In genomic region chr11:50376156-50376790, GRCm38 (mm10) we compare ENCODE assay signal across 8 mouse cellular contexts. TPM values are rescaled to one million over a fixed set of nuclear protein-coding genes. Genes with fewer than 3 reads are reported as not detected.
DNase-seq lines count a peak whose midpoint lies in the region; ATAC-seq and TF ChIP-seq lines count a peak whose summit lies in the region.

No protein-coding gene starts in this region.

- peak overlapping the region; percentile 96 for H3K4me2 ChIP-seq in lung, postnatal 0 days (replicated peaks; ENCODE audit: low read depth, low read length)
- peak overlapping the region; percentile 98 for H3K4me2 ChIP-seq in forebrain, embryonic 11.5 days (ENCODE audit: low read depth, low read length, severe bottlenecking)
- peak overlapping the region; percentile 94 for H3K4me2 ChIP-seq in liver, embryonic 12.5 days

- no peak for ATAC-seq in lung, postnatal 0 days
- no peak for ATAC-seq in forebrain, embryonic 11.5 days (replicated peaks; ENCODE audit: low FRiP score)
- no peak for ATAC-seq in liver, embryonic 12.5 days
- ATAC-seq in megakaryocyte-erythroid progenitor cell, adult 5-6 weeks (replicated peaks; ENCODE audit: low FRiP score, low TSS enrichment, poor library complexity, severe bottlenecking) = no peak

- TF ChIP-seq EP300 in lung, postnatal 0 days (IDR thresholded peaks at IDR 0.05) = no peak

- H3K27me3 ChIP-seq in lung, postnatal 0 days (replicated peaks; ENCODE audit: insufficient read depth, low read length) = no peaks in the 10 kb centered on the region
- H3K27me3 ChIP-seq in forebrain, embryonic 11.5 days (ENCODE audit: control insufficient read depth, insufficient read depth, low read length) = no peaks in the 10 kb centered on the region
- no peaks in the 10 kb centered on the region for H3K27me3 ChIP-seq in liver, embryonic 12.5 days (replicated peaks)

- peak overlapping the region; percentile 96 for H3K27ac ChIP-seq in lung, postnatal 0 days (ENCODE audit: low read length)
- peak overlapping the region; percentile 99 for H3K27ac ChIP-seq in forebrain, embryonic 11.5 days (ENCODE audit: low read depth, low read length)
- H3K27ac ChIP-seq in liver, embryonic 12.5 days = peak overlapping the region; percentile 100

- H3K9ac ChIP-seq in lung, postnatal 0 days (replicated peaks; ENCODE audit: low read depth) = peak overlapping the region; percentile 74
- H3K9ac ChIP-seq in forebrain, embryonic 11.5 days (ENCODE audit: low read length) = peak overlapping the region; percentile 100
- peak overlapping the region; percentile 88 for H3K9ac ChIP-seq in liver, embryonic 12.5 days

- H3K4me3 ChIP-seq in lung, postnatal 0 days (ENCODE audit: low read depth, low read length) = peak overlapping the region; percentile 70; the same call in 1 of the 2 replicates
- H3K4me3 ChIP-seq in forebrain, embryonic 11.5 days (ENCODE audit: low read depth, low read length) = peak overlapping the region; percentile 95
- peak overlapping the region; percentile 97 for H3K4me3 ChIP-seq in liver, embryonic 12.5 days

- peaks cover 4% of the 10 kb centered on the region; the same call in 1 of the 2 replicates for H3K4me1 ChIP-seq in lung, postnatal 0 days (ENCODE audit: insufficient read depth, low read depth, low read length)
- H3K4me1 ChIP-seq in forebrain, embryonic 11.5 days (replicated peaks; ENCODE audit: control insufficient read depth, insufficient read depth, low read length) = peaks cover 19% of the 10 kb centered on the region
- H3K4me1 ChIP-seq in liver, embryonic 12.5 days = peaks cover 36% of the 10 kb centered on the region

- WGBS in lung, postnatal 0 days = 25% methylated on average over 10 of the region's 10 CpGs
- 21% methylated on average over 10 of the region's 10 CpGs for WGBS in forebrain, embryonic 11.5 days
- 29% methylated on average over 10 of the region's 10 CpGs for WGBS in liver, embryonic 12.5 days (ENCODE audit: insufficient replicate concordance)

- H3K36me3 ChIP-seq in lung, postnatal 0 days (ENCODE audit: insufficient read depth, low read length) = no peaks in the 10 kb centered on the region
- H3K36me3 ChIP-seq in forebrain, embryonic 11.5 days (ENCODE audit: control insufficient read depth, insufficient read depth, low read length) = peaks cover 4% of the 10 kb centered on the region; the same call in 1 of the 2 replicates
- H3K36me3 ChIP-seq in liver, embryonic 12.5 days = peaks cover 19% of the 10 kb centered on the region

- no peak for TF ChIP-seq CTCF in lung, postnatal 0 days (IDR thresholded peaks at IDR 0.05)

- H3K9me3 ChIP-seq in lung, postnatal 0 days (ENCODE audit: low read length) = no peaks in the 10 kb centered on the region
- H3K9me3 ChIP-seq in forebrain, embryonic 11.5 days (ENCODE audit: control insufficient read depth, low read length) = no peaks in the 10 kb centered on the region
- no peaks in the 10 kb centered on the region for H3K9me3 ChIP-seq in liver, embryonic 12.5 days (replicated peaks)

- DNase-seq in lung, postnatal 0 days (ENCODE audit: low spot score) = peak; percentile 8
- DNase-seq in lung, postnatal 10 days = no peak
- peak; percentile 44 for DNase-seq in forebrain, embryonic 11.5 days (ENCODE audit: low spot score)
- peak; percentile 22 for DNase-seq in testis, postnatal 10 days (ENCODE audit: low spot score)
- no peak for DNase-seq in kidney, postnatal 4 days
- DNase-seq in frontal cortex, postnatal 36 days (ENCODE audit: low spot score in 2 of 2) = no peak

RNA-seq across cellular contexts. Expression of gene Hnrnph1, which starts 0.5 kb away (rescaled TPM):
- 154 and 172 TPM in 2 replicates for polyA plus RNA-seq in lung, postnatal 0 days (2015; fragmentation: Nextera tagmentation; extraction: Ambion mirVana)
- 833 and 855 TPM in 2 replicates for polyA plus RNA-seq in forebrain, embryonic 11.5 days (2014; fragmentation: Nextera tagmentation; extraction: Ambion mirVana)
- polyA plus RNA-seq in liver, embryonic 12.5 days (2016; fragmentation: Nextera tagmentation; extraction: Ambion mirVana) = 160 TPM in 2 replicates
- total RNA-seq in megakaryocyte-erythroid progenitor cell, adult 5-6 weeks (2014; fragmentation: Nextera tagmentation) = 618 and 682 TPM in 2 replicates
- total RNA-seq in megakaryocyte-erythroid progenitor cell, adult 5-6 weeks (2017) = 798 and 1,044 TPM in 2 replicates

RNA-seq across cellular contexts. Expression of gene Cby3, which starts 22.0 kb away (rescaled TPM):
- 0.40 and 0.53 TPM in 2 replicates for polyA plus RNA-seq in lung, postnatal 0 days (2015; fragmentation: Nextera tagmentation; extraction: Ambion mirVana)
- 0.47 TPM in 1 of 2 replicates, not detected in the other for polyA plus RNA-seq in forebrain, embryonic 11.5 days (2014; fragmentation: Nextera tagmentation; extraction: Ambion mirVana)
- 0.18 TPM in 1 of 2 replicates, not detected in the other for polyA plus RNA-seq in liver, embryonic 12.5 days (2016; fragmentation: Nextera tagmentation; extraction: Ambion mirVana)
- total RNA-seq in megakaryocyte-erythroid progenitor cell, adult 5-6 weeks (2014; fragmentation: Nextera tagmentation) = 1.0 TPM in 1 of 2 replicates, not detected in the other
- not detected in 2 replicates for total RNA-seq in megakaryocyte-erythroid progenitor cell, adult 5-6 weeks (2017)

RNA-seq across cellular contexts. Expression of gene Canx, which starts 50.8 kb away (rescaled TPM):
- 168 and 186 TPM in 2 replicates for polyA plus RNA-seq in lung, postnatal 0 days (2015; fragmentation: Nextera tagmentation; extraction: Ambion mirVana)
- polyA plus RNA-seq in forebrain, embryonic 11.5 days (2014; fragmentation: Nextera tagmentation; extraction: Ambion mirVana) = 235 and 248 TPM in 2 replicates
- 255 and 264 TPM in 2 replicates for polyA plus RNA-seq in liver, embryonic 12.5 days (2016; fragmentation: Nextera tagmentation; extraction: Ambion mirVana)
- 331 and 366 TPM in 2 replicates for total RNA-seq in megakaryocyte-erythroid progenitor cell, adult 5-6 weeks (2014; fragmentation: Nextera tagmentation)
- total RNA-seq in megakaryocyte-erythroid progenitor cell, adult 5-6 weeks (2017) = 1,306 and 1,380 TPM in 2 replicates

RNA-seq across cellular contexts. Expression of gene Rufy1, which starts 54.7 kb away (rescaled TPM):
- 19.8 and 23.8 TPM in 2 replicates for polyA plus RNA-seq in lung, postnatal 0 days (2015; fragmentation: Nextera tagmentation; extraction: Ambion mirVana)
- 23.9 and 26.7 TPM in 2 replicates for polyA plus RNA-seq in forebrain, embryonic 11.5 days (2014; fragmentation: Nextera tagmentation; extraction: Ambion mirVana)
- 12.0 and 12.8 TPM in 2 replicates for polyA plus RNA-seq in liver, embryonic 12.5 days (2016; fragmentation: Nextera tagmentation; extraction: Ambion mirVana)
- total RNA-seq in megakaryocyte-erythroid progenitor cell, adult 5-6 weeks (2014; fragmentation: Nextera tagmentation) = 6.4 and 19.1 TPM in 2 replicates
- 21.3 and 22.3 TPM in 2 replicates for total RNA-seq in megakaryocyte-erythroid progenitor cell, adult 5-6 weeks (2017)

Comparison
In these comparisons a context has a peak if more than half of its experiments do, and no peak if none do; other contexts are left out.
1. DNase-seq: peak in lung, postnatal 0 days (single experiment), forebrain, embryonic 11.5 days (single experiment) and testis, postnatal 10 days (single experiment); none in lung, postnatal 10 days (single experiment), kidney, postnatal 4 days (0 of 2) and frontal cortex, postnatal 36 days (0 of 2).
2. Peak in every context shown above with its lines, with median percentiles within 50 percentile points of each other: H3K27ac ChIP-seq, H3K4me2 ChIP-seq, H3K4me3 ChIP-seq and H3K9ac ChIP-seq.